Mouse (Mus musculus): ENCODE data around the gene Hal.

Hal gene

GRCm38 (mm10) chr10:93488066-93488827, at the start of gene Hal:
Gene Hal (plus strand): TSS chr10:93488768.
- CTCF ChIA-PET = no interaction called here

GRCm38 (mm10) chr10:93441501-93441900, 47.1 kb upstream of the Hal start:
- CTCF ChIA-PET = interaction anchor here (1.3 kb wide), 1 partner anchor 10 kb away, joined by 4 read pairs; no protein-coding TSS in a partner anchor

GRCm38 (mm10) chr10:93442183-93442582, 46.4 kb upstream of the Hal start:
- CTCF ChIA-PET = interaction anchor here (1.3 kb wide), 1 partner anchor 11 kb away, joined by 4 read pairs; no protein-coding TSS in a partner anchor

- CTCF ChIA-PET = interaction anchor here (0.6 kb wide), 1 partner anchor 502 kb away, joined by 3 read pairs; no protein-coding TSS in a partner anchor
Observed at GRCm38 (mm10) chr10:93444407-93444806, 44.2 kb upstream of the Hal start.

GRCm38 (mm10) chr10:93447398-93447797, 41.2 kb upstream of the Hal start:
- CTCF ChIA-PET = interaction anchor here (0.7 kb wide), 1 partner anchor 27 kb away, joined by 3 read pairs; no protein-coding TSS in a partner anchor

- CTCF ChIA-PET = no interaction called here
Observed at GRCm38 (mm10) chr10:93454652-93455014, 33.9 kb upstream of the Hal start.

GRCm38 (mm10) chr10:93460106-93460505, 28.5 kb upstream of the Hal start:
- CTCF ChIA-PET = no interaction called here

GRCm38 (mm10) chr10:93462692-93463382, 25.7 kb upstream of the Hal start:
- CTCF ChIA-PET = no interaction called here

GRCm38 (mm10) chr10:93463611-93464010, 25.0 kb upstream of the Hal start:
- CTCF ChIA-PET = no interaction called here

GRCm38 (mm10) chr10:93467259-93467658, 21.3 kb upstream of the Hal start:
- CTCF ChIA-PET = no interaction called here

- CTCF ChIA-PET = no interaction called here
Observed at GRCm38 (mm10) chr10:93467791-93468190, 20.8 kb upstream of the Hal start.

- CTCF ChIA-PET = interaction anchor here (0.6 to 1.2 kb wide), 2 partner anchors 42 to 431 kb away, joined by 3 read pairs; no protein-coding TSS in a partner anchor
Observed at GRCm38 (mm10) chr10:93471415-93471814, 17.2 kb upstream of the Hal start.

- CTCF ChIA-PET = interaction anchor here (0.7 kb wide), 1 partner anchor 571 kb away, joined by 5 read pairs; no protein-coding TSS in a partner anchor
Observed at GRCm38 (mm10) chr10:93484511-93484910, 4.1 kb upstream of the Hal start.

GRCm38 (mm10) chr10:93485055-93485691, 3.4 kb upstream of the Hal start:
- CTCF ChIA-PET = interaction anchor here (0.7 kb wide), 1 partner anchor 570 kb away, joined by 5 read pairs; no protein-coding TSS in a partner anchor

- CTCF ChIA-PET = interaction anchor here (0.5 kb wide), 1 partner anchor 181 kb away, joined by 4 read pairs; no protein-coding TSS in a partner anchor
Observed at GRCm38 (mm10) chr10:93486622-93487021, 1.9 kb upstream of the Hal start.

GRCm38 (mm10) chr10:93488828-93489226, 259 bp downstream of the Hal start:
- CTCF ChIA-PET = no interaction called here

- CTCF ChIA-PET = no interaction called here
Observed at GRCm38 (mm10) chr10:93490451-93490850, 1.9 kb downstream of the Hal start.

GRCm38 (mm10) chr10:93500864-93501263, 12.3 kb downstream of the Hal start:
- CTCF ChIA-PET = no interaction called here

GRCm38 (mm10) chr10:93501346-93501745, 12.8 kb downstream of the Hal start:
- CTCF ChIA-PET = no interaction called here

- CTCF ChIA-PET = interaction anchor here (1.0 kb wide), 1 partner anchor 38 kb away, joined by 3 read pairs; no protein-coding TSS in a partner anchor
Observed at GRCm38 (mm10) chr10:93508383-93508970, 19.9 kb downstream of the Hal start.

- CTCF ChIA-PET = no interaction called here
Observed at GRCm38 (mm10) chr10:93509532-93510153, 21.1 kb downstream of the Hal start.
